Mouse (Mus musculus) embryonic facial prominence, embryonic 15.5 days (tissue): ENCODE measurements at regions not wholly inside any gene's neighbourhood (a gene's known extent, or its start where the extent isn't known, plus 50 kb on each side); places are given as distances from the start of the nearest gene placed in this dataset.
"Not testable (repeated sequence)": the region's sequence is repeated elsewhere in the genome, so short reads cannot be mapped to it uniquely, and the experiment has no call there.

Experiments
- ATAC-seq: fragments of 200-750 bp; cut with Nextera tagmentation; 2 replicates; pipeline ENCODE4 v1.8.0; 2017; ENCODE audit warnings: low read depth, moderate TSS enrichment; ENCODE audit not compliant: insufficient number of reproducible peaks, low FRiP score, low TSS enrichment
- H3K27ac ChIP-seq: fragments of 300-500 bp; sonication (generic); replicated peaks from 2 replicates; pipeline ENCODE4 v1.5.1; 2015; ENCODE audit warnings: mild to moderate bottlenecking, inconsistent platforms
- H3K27me3 ChIP-seq: fragments of 300-500 bp; sonication (generic); 2 replicates; pipeline ENCODE4 v1.6.1; 2015; ENCODE audit warnings: inconsistent platforms
- H3K36me3 ChIP-seq: fragments of 300-500 bp; sonication (generic); 2 replicates; pipeline ENCODE4 v1.6.1; 2015; ENCODE audit warnings: mild to moderate bottlenecking, inconsistent platforms
- H3K4me1 ChIP-seq: fragments of 300-500 bp; sonication (generic); 2 replicates; pipeline ENCODE4 v1.6.1; 2015; ENCODE audit warnings: inconsistent platforms
- H3K4me2 ChIP-seq: fragments of 300-500 bp; sonication (generic); replicated peaks from 2 replicates; pipeline ENCODE4 v1.6.1; 2015; ENCODE audit warnings: mild to moderate bottlenecking, inconsistent platforms
- H3K4me3 ChIP-seq: fragments of 300-500 bp; sonication (generic); replicated peaks from 2 replicates; pipeline ENCODE4 v1.5.1; 2015; ENCODE audit warnings: mild to moderate bottlenecking, inconsistent platforms
- H3K9ac ChIP-seq: fragments of 300-500 bp; sonication (generic); 2 replicates; pipeline ENCODE4 v1.6.1; 2015; ENCODE audit warnings: inconsistent platforms
- H3K9me3 ChIP-seq: fragments of 300-500 bp; sonication (generic); replicated peaks from 2 replicates; pipeline ENCODE4 v1.6.1; 2016; ENCODE audit warnings: inconsistent platforms
- WGBS: fragments of 180-500 bp; shearing (Covaris S2); methylation state at CpG from one replicate; pipeline ENCODE4 v1.1.7; 2015; 5-methylcytosine and 5-hydroxymethylcytosine counted together

DNA sequence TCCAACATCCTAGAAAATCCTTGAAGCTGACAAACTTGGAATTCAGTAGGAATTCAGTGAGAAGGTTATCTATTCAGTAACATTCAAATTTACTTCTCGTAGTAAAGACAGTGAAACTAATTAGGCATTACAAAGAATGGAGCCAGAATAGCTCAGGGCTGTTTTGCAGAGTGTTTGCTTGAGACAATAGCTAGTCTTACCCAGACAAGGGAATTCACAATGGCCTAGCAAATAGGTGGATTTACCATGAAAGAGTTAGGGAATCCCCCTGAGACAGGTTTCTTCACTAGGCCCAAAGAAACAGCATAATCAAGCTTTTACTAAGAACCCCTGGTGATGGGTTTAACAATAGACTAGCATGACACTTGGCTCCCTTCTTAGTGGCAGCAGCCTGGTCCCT lies 699.2 kb upstream of the Dmd start:
- 58% methylated on average over 1 of the region's 1 CpGs for whole genome bisulfite sequencing
- not testable (repeated sequence) for H3K9me3 ChIP-seq, H3K9ac ChIP-seq, H3K4me3 ChIP-seq, H3K27ac ChIP-seq, H3K27me3 ChIP-seq, ATAC-seq, H3K4me2 ChIP-seq, H3K36me3 ChIP-seq, H3K4me1 ChIP-seq

DNA sequence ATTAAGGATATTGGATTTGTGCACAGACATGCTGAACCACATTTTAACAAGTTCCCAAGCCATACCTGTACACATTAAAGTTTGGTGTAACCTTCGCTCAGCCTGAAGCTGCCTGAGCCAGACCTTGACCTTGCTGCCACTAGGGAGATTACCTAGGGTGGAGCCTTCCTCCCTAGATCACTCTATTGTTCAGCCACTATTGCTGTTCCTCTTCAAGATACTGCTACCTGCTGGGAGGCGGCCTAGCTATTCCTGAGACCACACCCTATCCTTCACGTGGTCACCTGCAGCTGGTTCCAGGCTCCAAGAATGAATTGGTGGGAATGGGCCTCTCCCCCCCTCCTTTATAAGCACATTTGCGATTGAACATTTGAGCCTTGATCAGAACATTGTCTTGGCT lies 666.3 kb upstream of the Dmd start:
- not testable (repeated sequence) for H3K4me3 ChIP-seq, H3K9ac ChIP-seq, H3K9me3 ChIP-seq, H3K27ac ChIP-seq, H3K36me3 ChIP-seq, H3K4me1 ChIP-seq, H3K27me3 ChIP-seq, ATAC-seq, H3K4me2 ChIP-seq
- WGBS, result 74% methylated on average over 4 of the region's 4 CpGs

DNA sequence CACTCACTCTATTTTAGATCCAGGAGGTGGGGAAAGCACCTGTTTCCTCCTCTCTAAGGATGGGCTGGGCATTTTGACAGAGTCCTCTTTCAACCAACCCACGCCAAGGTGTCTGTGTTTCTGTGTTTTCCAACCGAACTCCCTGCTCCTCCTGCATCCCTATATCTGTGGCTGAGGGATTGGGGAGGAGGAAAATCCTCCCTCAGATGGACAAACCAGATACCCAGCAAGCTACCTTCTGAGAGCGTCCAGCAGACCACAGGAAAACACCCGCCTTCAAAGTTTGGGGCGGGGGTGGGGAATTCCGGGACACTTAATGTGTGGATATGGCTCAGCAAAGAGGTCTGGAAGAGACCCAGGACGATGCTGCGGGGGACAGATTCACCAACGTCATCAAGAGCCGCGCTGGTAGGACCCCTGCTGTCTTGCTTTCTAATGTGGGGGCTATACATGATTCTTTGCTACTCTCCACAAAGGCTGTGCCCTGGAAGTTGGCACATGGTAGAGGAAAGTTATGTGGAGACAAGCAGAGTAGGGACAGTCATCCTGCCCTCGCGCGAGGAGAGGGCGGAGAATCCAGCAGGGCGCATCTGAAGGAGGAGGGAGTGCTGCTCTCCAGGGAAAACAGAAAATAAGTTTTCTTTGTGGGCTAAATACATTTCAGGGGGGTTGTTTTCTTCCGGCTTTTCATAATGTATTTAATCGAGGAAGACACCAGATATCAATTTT lies 637.7 kb upstream of the Dmd start:
- Histone ChIP-seq H3K4me3 (peak overlapping the region; percentile 22; the same call in 1 of the 2 replicates), H3K36me3 (no peaks in the 10 kb centered on the region), H3K4me2 (peak overlapping the region; percentile 35), H3K9ac (no peak overlapping the region), H3K4me1 (no peaks in the 10 kb centered on the region), H3K9me3 (no peaks in the 10 kb centered on the region), H3K27me3 (no peaks in the 10 kb centered on the region), H3K27ac (no peak overlapping the region)
- WGBS, result 19% methylated on average over 18 of the region's 18 CpGs
- no peak for ATAC-seq
